32 mouse cellular contexts compared by ENCODE assay signal in genomic region chr2:21284881-21285280, GRCm38 (mm10).
"Had no signal": no experiment of that assay in that cellular context is flagged by ENCODE, and none has a peak within 500 bp of the region (broad histone marks: within the 10 kb centered on the region; RNA-seq: fewer than 3 reads in every experiment).

No protein-coding gene starts in this region.

- ATAC-seq: hindbrain, embryonic 16.5 days; hindbrain, postnatal 0 days; inflammation-experienced regulatory T-cells, adult 6 months; intestine, embryonic 15.5 days; intestine, embryonic 16.5 days; intestine, postnatal 0 days had no signal

- DNase-seq: heart, postnatal 10 days; heart, postnatal 14 days; heart, postnatal 36 days; heart, postnatal 4 days; kidney, adult 11 months; kidney, adult 18-20 months; kidney, adult 2 months; kidney, adult 8-10 months; kidney, adult 9 months; kidney, postnatal 10 days; kidney, postnatal 14 days; kidney, postnatal 25 days; kidney, postnatal 36 days; kidney, postnatal 4 days; layer of hippocampus, adult 9-11 months; layer of hippocampus, postnatal 36 days had no signal

- H3K27me3 ChIP-seq: heart, embryonic 15.5 days; hindbrain, embryonic 12.5 days; hindbrain, embryonic 13.5 days; hindbrain, embryonic 15.5 days; intestine, embryonic 15.5 days; kidney, embryonic 15.5 days had no signal

- H3K4me1 ChIP-seq: heart, embryonic 15.5 days; hindbrain, embryonic 10.5 days; hindbrain, embryonic 13.5 days; intestine, embryonic 15.5 days; kidney, embryonic 15.5 days had no signal

- H3K36me3 ChIP-seq: heart, embryonic 15.5 days; hindbrain, embryonic 10.5 days; hindbrain, embryonic 12.5 days; hindbrain, embryonic 13.5 days; hindbrain, embryonic 15.5 days; intestine, embryonic 15.5 days; kidney, embryonic 15.5 days had no signal

- H3K9me3 ChIP-seq: heart, embryonic 15.5 days; hindbrain, embryonic 10.5 days; hindbrain, embryonic 12.5 days; hindbrain, embryonic 13.5 days; hindbrain, embryonic 15.5 days; intestine, embryonic 15.5 days; kidney, embryonic 15.5 days had no signal

- H3K4me2 ChIP-seq: heart, embryonic 15.5 days; hindbrain, embryonic 12.5 days; hindbrain, embryonic 13.5 days; hindbrain, embryonic 14.5 days; hindbrain, embryonic 15.5 days; intestine, embryonic 15.5 days; kidney, embryonic 15.5 days had no signal

- H3K9ac ChIP-seq: heart, embryonic 15.5 days; hindbrain, embryonic 12.5 days; hindbrain, embryonic 13.5 days; hindbrain, embryonic 14.5 days; hindbrain, embryonic 15.5 days; intestine, embryonic 15.5 days; kidney, embryonic 15.5 days had no signal

- H3K27ac ChIP-seq: heart, embryonic 15.5 days; hindbrain, embryonic 10.5 days; hindbrain, embryonic 12.5 days; hindbrain, embryonic 13.5 days; hindbrain, embryonic 14.5 days; hindbrain, embryonic 15.5 days; hindbrain, postnatal 0 days; intestine, embryonic 15.5 days; kidney, embryonic 15.5 days; kidney, postnatal 0 days; layer of hippocampus, adult 2 months; left cerebral cortex, adult 2 months had no signal

- H3K4me3 ChIP-seq: heart, embryonic 15.5 days; hindbrain, embryonic 10.5 days; hindbrain, embryonic 12.5 days; hindbrain, embryonic 13.5 days; hindbrain, embryonic 15.5 days; intestine, embryonic 15.5 days; kidney, embryonic 15.5 days; layer of hippocampus, adult 2 months; left cerebral cortex, adult 2 months had no signal
